Mouse (Mus musculus) olfactory bulb, adult 2 months (tissue): ENCODE results near the gene Hps6.

ENCODE experiments used
- CTCF ChIP-seq: fragments of 200-500 bp; IDR thresholded peaks from 2 replicates; pipeline ENCODE4 v1.5.1; 2012; ENCODE audit warnings: low read depth, mild to moderate bottlenecking, low read length, moderate library complexity; ENCODE audit not compliant: insufficient read depth
- POLR2A ChIP-seq: fragments of 200-500 bp; IDR thresholded peaks from 2 replicates; pipeline ENCODE4 v1.6.1; 2012; ENCODE audit warnings: mild to moderate bottlenecking, low read depth, low read length, moderate library complexity; ENCODE audit not compliant: insufficient read depth

- no peak for TF ChIP-seq POLR2A
- TF ChIP-seq CTCF = no peak
Observed at GRCm38 (mm10) chr19:45960770-45961169, 42.5 kb upstream of the Hps6 start.
